Mouse (Mus musculus) midbrain, embryonic 16.5 days (tissue): ENCODE results near the gene Cbfb. TPM values are rescaled to one million over a fixed set of nuclear protein-coding genes. Genes with fewer than 3 reads are reported as not detected.

Experiments
- ATAC-seq: fragments of 200-750 bp; cut with Nextera tagmentation; 2 replicates; pipeline ENCODE4 v1.8.0; 2017; ENCODE audit warnings: moderate TSS enrichment
- H3K27ac ChIP-seq: fragments of 300-500 bp; sonication (generic); 2 replicates; pipeline ENCODE4 v1.5.1; 2014; ENCODE audit warnings: mild to moderate bottlenecking, low read length, mixed read lengths
- H3K27me3 ChIP-seq: fragments of 300-500 bp; sonication (generic); 2 replicates; pipeline ENCODE4 v1.6.1; 2014; ENCODE audit warnings: low read depth, low read length, mixed read lengths; ENCODE audit not compliant: control insufficient read depth, insufficient read depth
- H3K36me3 ChIP-seq: fragments of 300-500 bp; sonication (generic); 2 replicates; pipeline ENCODE4 v1.6.1; 2014; ENCODE audit warnings: mild to moderate bottlenecking, low read length, moderate library complexity, mixed read lengths; ENCODE audit not compliant: control insufficient read depth, insufficient read depth
- H3K4me1 ChIP-seq: fragments of 300-500 bp; sonication (generic); 2 replicates; pipeline ENCODE4 v1.6.1; 2014; ENCODE audit warnings: mild to moderate bottlenecking, low read length, mixed read lengths; ENCODE audit not compliant: control insufficient read depth, insufficient read depth
- H3K4me2 ChIP-seq: fragments of 300-500 bp; sonication (generic); 2 replicates; pipeline ENCODE4 v1.6.1; 2014; ENCODE audit warnings: mild to moderate bottlenecking, low read length, mixed read lengths
- H3K4me3 ChIP-seq: fragments of 300-500 bp; sonication (generic); 2 replicates; pipeline ENCODE4 v1.5.1; 2014; ENCODE audit warnings: low read depth, mild to moderate bottlenecking, low read length, moderate library complexity, mixed read lengths
- H3K9ac ChIP-seq: fragments of 300-500 bp; sonication (generic); 2 replicates; pipeline ENCODE4 v1.6.1; 2014; ENCODE audit warnings: low read depth, low read length, mixed read lengths
- H3K9me3 ChIP-seq: fragments of 300-500 bp; sonication (generic); replicated peaks from 2 replicates; pipeline ENCODE4 v1.6.1; 2014; ENCODE audit warnings: mild to moderate bottlenecking, low read length, mixed read lengths; ENCODE audit not compliant: control insufficient read depth, poor library complexity, severe bottlenecking
- WGBS: fragments of 180-500 bp; shearing (Covaris S2); extraction: QIAGEN DNeasy Blood & Tissue Kit; methylation state at CpG from one replicate; pipeline ENCODE4 v1.1.7; 2014; 5-methylcytosine and 5-hydroxymethylcytosine counted together
- polyA plus RNA-seq: library from polyadenylated mRNA; unstranded; fragments of >200 nt; fragmentation: Nextera tagmentation; extraction: Ambion mirVana; gene quantifications from 2 replicates; pipeline ENCODE4 v1.2.1, GENCODE M21; 2015

Gene Cbfb
- polyA plus RNA-seq, 1 experiment from 2014 or later, result 19.7 TPM

DNA sequence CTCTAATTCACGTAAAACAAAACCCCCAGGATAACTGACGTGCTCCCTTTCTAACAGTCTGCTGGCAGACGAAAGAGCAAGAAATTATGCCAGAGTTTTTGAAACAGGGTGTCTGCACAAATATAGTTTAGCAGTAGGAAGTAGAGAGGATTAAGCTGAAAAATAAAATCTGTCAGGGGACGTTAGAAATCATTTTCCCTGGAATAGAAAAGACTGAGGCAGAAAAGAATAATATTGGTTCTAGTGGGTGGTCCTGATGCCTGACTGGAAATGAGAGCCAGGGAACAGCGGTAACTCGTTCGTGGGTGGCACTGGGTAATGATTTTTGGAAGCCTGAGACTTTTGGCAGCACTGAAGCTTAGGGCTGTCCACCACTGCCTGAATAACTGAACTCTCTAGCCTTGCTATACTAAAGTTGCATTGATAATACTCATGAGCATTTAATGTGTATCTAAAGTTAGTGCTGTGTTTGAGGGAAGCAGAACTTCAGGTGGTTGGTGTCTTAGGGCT lies 36.3 kb downstream of the Cbfb start:
- WGBS, result 69% methylated on average over 7 of the region's 7 CpGs
- Histone ChIP-seq H3K4me2 (no peak overlapping the region), H3K9me3 (no peaks in the 10 kb centered on the region), H3K4me3 (no peak overlapping the region), H3K27me3 (no peaks in the 10 kb centered on the region), H3K36me3 (no peaks in the 10 kb centered on the region), H3K4me1 (no peaks in the 10 kb centered on the region), H3K27ac (no peak overlapping the region), H3K9ac (no peak overlapping the region)
- ATAC-seq, result no peak

DNA sequence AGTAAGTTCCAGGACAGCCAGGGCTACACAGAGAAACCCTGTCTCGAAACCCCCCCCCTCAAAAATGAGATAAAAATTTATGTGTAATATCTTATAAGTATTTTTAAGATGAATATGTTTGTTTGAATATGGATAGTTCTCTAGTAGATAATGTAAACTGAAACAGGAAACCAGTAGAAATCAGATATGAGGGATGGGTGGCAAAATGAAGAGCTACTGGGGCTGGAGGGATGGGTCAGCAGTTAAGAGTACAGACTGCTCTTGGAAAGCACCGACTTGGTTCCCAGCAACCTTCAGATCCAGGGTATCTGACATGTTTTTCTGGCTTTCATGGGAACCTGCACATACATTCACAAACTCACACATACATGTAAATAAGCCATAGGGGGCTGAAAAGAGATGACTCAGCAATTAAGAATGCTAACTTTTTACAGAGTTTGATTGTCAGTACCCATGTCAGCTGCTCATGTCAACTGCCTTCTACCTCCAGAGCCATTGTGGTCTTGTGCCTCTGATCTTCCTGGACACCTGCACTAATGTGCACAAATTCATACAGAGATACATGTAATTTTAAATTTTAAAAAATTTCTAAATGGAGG lies 37.3 kb downstream of the Cbfb start:
- no peaks in the 10 kb centered on the region for H3K36me3 ChIP-seq
- H3K4me1 ChIP-seq, result no peaks in the 10 kb centered on the region

DNA sequence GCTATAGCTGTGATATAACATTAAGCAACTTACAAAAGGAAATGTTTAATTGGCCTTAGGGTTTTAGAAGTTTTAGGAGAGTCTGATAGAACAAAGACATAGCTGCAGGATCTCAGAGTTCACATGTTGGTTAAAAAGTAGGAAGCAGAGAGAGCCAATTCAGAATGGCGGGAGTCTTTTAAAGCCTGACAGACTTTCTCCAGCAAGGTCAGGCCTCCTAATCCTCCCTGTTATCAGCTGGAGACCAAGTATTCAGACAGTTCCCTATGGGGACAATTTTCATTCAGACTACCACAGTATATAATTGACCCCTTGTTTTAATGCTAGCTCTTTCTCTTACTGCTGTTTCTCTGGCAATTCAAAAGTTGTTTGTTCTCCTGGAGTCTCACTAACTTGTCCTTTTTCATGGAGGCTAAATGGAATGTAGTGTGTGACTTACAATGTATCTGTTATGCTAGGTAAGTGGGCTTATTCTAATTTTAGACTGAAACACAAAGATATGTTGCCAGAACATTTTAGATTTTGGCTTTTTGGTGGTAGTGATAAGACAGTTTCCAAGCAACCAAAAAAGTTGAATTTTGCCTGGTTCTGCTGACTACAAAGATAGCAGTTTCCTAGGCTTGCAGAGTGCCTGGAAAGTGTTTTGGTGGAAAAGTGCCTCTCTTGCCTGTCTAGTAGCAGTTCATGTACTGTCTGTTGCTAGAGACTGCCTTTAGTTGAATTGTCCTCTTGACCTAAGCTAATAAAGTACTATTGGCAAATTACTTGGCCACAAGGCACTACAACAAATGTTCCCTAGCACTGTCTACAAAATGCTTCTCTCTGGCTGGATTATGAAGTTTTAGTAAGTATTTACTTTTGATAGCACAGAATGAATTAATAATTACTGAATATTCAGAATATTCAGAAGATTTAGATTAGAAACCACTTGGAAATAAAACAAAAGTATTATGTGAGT lies 39.0 kb downstream of the Cbfb start:
- no peaks in the 10 kb centered on the region for H3K4me1 ChIP-seq
- H3K9me3 ChIP-seq, result no peaks in the 10 kb centered on the region
- H3K27me3 ChIP-seq, result no peaks in the 10 kb centered on the region
- no peak overlapping the region for H3K27ac ChIP-seq
- no peak overlapping the region for H3K4me3 ChIP-seq
- no peaks in the 10 kb centered on the region for H3K36me3 ChIP-seq
- WGBS, result 18% methylated on average over 1 of the region's 1 CpGs
- no peak overlapping the region for H3K4me2 ChIP-seq
- H3K9ac ChIP-seq, result no peak overlapping the region
- ATAC-seq, result no peak

More for the DNA sequence above, 37.3 kb downstream of the Cbfb start:
- Histone ChIP-seq H3K9me3 (no peaks in the 10 kb centered on the region), H3K4me2 (no peak overlapping the region), H3K27me3 (no peaks in the 10 kb centered on the region), H3K9ac (no peak overlapping the region), H3K27ac (no peak overlapping the region), H3K4me3 (no peak overlapping the region)
- WGBS, result 97% methylated on average over 2 of the region's 2 CpGs
- ATAC-seq, result no peak

DNA sequence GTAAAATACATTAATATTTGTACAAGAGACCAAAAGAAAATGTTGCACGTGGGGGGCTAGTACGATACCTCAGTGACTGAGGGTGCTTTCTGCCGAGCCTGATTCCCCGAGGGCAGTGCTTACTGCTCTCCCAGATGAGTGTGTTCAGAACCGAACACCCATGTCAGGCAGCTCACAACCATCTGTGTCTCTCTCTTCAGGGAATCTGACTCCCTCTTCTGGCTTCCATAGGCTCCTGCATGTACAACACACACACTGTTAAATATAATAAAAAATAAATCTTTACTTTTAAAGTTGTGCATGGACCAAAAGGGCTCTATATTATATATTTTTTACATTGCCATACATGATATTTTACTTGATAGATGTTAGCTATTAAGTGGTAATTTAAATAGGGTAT lies 43.6 kb downstream of the Cbfb start:
- H3K36me3 ChIP-seq, result no peaks in the 10 kb centered on the region
- 96% methylated on average over 5 of the region's 5 CpGs for WGBS
- H3K9me3 ChIP-seq, result no peaks in the 10 kb centered on the region
- no peak overlapping the region for H3K4me3 ChIP-seq
- ATAC-seq, result no peak
- H3K9ac ChIP-seq, result no peak overlapping the region
- no peak overlapping the region for H3K27ac ChIP-seq
- H3K4me2 ChIP-seq, result no peak overlapping the region
- no peaks in the 10 kb centered on the region for H3K27me3 ChIP-seq
- no peaks in the 10 kb centered on the region for H3K4me1 ChIP-seq

DNA sequence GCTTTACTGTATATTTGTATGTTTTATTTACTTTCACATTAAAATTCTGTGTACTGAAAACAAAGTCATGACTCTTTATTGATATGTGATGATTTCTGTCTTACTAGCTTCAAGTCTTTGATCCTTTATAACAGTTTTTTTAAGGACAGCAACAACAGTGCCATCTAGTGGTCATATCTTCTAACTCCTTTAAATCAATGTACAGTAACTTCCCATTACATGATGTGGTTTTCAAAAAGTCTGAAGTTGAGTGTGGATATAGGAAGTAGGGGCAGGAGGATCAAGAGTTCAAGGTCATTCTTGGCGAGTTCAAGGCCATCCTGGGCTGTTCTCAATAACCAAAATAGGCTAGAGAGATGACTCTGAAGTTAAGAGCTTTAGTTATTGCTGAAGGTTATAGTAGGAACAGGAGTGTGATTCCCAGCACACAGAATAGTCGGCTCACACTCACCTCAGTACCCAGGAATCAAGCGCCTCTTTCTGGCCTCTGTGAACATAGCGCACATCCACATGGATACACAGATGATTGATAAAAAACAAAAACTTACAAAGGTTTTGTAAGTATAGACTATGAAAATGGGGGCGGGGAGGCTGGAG lies 47.5 kb downstream of the Cbfb start:
- Histone ChIP-seq H3K27me3 (no peaks in the 10 kb centered on the region), H3K27ac (no peak overlapping the region), H3K9ac (no peak overlapping the region), H3K9me3 (no peaks in the 10 kb centered on the region), H3K36me3 (no peaks in the 10 kb centered on the region), H3K4me2 (no peak overlapping the region), H3K4me1 (no peaks in the 10 kb centered on the region), H3K4me3 (no peak overlapping the region)
- 79% methylated on average over 5 of the region's 5 CpGs for WGBS
- ATAC-seq, result no peak

DNA sequence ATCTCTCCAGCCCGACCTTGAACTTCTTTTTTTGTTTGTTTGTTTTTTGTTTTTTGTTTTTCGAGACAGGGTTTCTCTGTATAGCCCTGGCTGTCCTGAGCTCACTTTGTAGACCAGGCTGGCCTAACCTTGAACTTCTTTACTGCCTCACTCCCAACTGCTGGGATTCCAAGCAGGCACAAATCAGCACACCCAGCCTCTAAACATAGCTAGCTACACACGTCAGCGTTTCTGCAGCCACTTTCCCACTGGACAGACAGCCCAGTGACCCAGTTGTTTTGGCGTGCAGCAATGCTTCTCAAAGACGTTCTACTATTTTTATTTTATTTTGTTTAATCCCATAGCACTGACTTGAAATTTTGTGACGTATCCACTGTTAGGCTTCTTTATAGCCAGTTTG lies 53.4 kb downstream of the Cbfb start:
- WGBS, result 82% methylated on average over 7 of the region's 7 CpGs
- Histone ChIP-seq H3K4me3 (no peak overlapping the region), H3K9ac (no peak overlapping the region), H3K4me2 (no peak overlapping the region), H3K4me1 (peaks cover 14% of the 10 kb centered on the region), H3K27me3 (no peaks in the 10 kb centered on the region), H3K36me3 (no peaks in the 10 kb centered on the region), H3K9me3 (no peaks in the 10 kb centered on the region), H3K27ac (no peak overlapping the region)
- no peak for ATAC-seq

DNA sequence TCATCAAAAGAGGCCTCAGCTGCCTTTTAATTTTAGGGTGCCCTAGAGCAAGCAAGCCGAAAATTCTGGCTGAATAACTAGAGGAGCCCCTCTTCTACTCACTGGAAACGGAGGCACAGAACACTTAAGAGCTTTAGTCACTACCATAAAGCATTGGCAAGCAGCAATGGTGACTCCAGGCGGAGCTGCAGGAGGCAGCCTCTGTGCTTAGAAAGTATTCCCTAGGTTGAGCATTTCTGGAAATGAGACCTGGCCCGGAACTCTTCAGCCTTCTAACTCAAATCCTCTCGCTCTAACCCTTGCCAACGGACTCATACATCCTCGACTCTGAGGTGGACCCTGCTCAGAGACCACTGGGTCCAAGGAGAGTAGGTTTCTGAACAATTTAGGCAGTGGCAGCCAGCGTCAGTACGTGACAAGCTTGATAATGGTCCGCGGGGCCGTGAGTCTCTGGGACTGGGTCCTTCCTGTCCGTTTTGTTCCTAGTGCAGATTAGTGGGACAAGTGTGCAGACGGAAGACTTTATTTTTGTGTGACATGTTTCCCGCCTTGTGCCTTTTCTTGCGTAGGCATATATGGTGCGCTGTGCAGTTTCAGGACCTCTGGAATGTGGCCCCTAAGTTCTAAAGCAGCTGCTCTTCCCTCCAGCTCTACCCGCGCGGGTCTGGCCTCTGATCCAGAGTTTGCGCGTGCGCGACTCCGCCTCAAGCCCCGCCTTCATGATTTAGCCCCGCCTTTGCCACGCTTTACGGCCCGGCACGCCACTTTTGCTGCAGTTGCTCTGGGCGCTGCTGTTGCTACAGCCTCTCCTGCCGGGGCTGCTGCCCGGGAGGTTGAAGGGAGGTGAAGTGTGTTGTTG lies 54.2 kb downstream of the Cbfb start, which contains the start of gene D230025D16Rik:
D230025D16Rik (plus strand) TSS at position 733 of the 859 bp plus-strand sequence.
- 1% methylated on average over 34 of the region's 34 CpGs for WGBS
- peak within 1 kb of the TSS; percentile 64 for H3K27ac ChIP-seq
- ATAC-seq, result peak; percentile 95
- H3K4me2 ChIP-seq, result peak within 1 kb of the TSS; percentile 78
- H3K9me3 ChIP-seq, result no peaks in the 10 kb centered on the region
- peak within 1 kb of the TSS; percentile 76 for H3K9ac ChIP-seq
- H3K27me3 ChIP-seq, result no peaks in the 10 kb centered on the region
- H3K4me3 ChIP-seq, result peak within 1 kb of the TSS; percentile 64
- H3K4me1 ChIP-seq, result peaks cover 14% of the 10 kb centered on the region
- no peaks in the 10 kb centered on the region for H3K36me3 ChIP-seq

DNA sequence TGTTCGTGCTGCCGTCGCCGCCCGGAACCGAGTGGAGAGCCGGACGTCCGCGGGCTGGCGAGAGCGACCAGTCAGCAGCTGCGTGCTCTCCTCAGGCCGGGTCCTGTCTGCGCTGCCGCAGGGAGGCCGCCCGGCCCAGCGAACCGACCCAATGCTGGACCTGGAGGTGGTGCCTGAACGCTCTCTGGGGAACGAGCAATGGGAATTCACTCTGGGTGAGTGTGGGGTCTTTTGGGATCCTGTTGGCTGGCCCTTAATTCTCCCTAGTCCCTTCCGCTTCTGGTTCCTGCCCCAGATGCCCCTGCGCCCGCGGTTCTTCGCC lies 54.8 kb downstream of the Cbfb start:
- Histone ChIP-seq H3K27ac (peak overlapping the region; percentile 64), H3K4me3 (peak overlapping the region; percentile 64), H3K9me3 (no peaks in the 10 kb centered on the region), H3K4me2 (peak overlapping the region; percentile 78), H3K27me3 (no peaks in the 10 kb centered on the region), H3K4me1 (peaks cover 14% of the 10 kb centered on the region), H3K36me3 (no peaks in the 10 kb centered on the region), H3K9ac (peak overlapping the region; percentile 76)
- under 1% methylated on average over 24 of the region's 27 CpGs for WGBS
- ATAC-seq, result no peak
